Mouse (Mus musculus) brain, embryonic 14.5 days (tissue): ENCODE results near the gene Trio.
A peak's percentile ranks its signal among the peaks of the same experiment; 100 is the strongest.

ENCODE experiments used
- CTCF ChIP-seq: fragments of 200-500 bp; IDR thresholded peaks from 2 replicates; pipeline ENCODE4 v1.5.1; 2012; ENCODE audit warnings: inconsistent platforms, mild to moderate bottlenecking, moderate library complexity, borderline replicate concordance; ENCODE audit not compliant: insufficient read depth, insufficient read length; ENCODE audit errors: extremely low read depth
- POLR2A ChIP-seq: fragments of 200-500 bp; IDR thresholded peaks from 2 replicates; pipeline ENCODE4 v1.6.1; 2012; ENCODE audit warnings: mild to moderate bottlenecking, inconsistent platforms, borderline replicate concordance; ENCODE audit not compliant: poor library complexity, insufficient read depth, insufficient read length, severe bottlenecking; ENCODE audit errors: extremely low read depth

DNA sequence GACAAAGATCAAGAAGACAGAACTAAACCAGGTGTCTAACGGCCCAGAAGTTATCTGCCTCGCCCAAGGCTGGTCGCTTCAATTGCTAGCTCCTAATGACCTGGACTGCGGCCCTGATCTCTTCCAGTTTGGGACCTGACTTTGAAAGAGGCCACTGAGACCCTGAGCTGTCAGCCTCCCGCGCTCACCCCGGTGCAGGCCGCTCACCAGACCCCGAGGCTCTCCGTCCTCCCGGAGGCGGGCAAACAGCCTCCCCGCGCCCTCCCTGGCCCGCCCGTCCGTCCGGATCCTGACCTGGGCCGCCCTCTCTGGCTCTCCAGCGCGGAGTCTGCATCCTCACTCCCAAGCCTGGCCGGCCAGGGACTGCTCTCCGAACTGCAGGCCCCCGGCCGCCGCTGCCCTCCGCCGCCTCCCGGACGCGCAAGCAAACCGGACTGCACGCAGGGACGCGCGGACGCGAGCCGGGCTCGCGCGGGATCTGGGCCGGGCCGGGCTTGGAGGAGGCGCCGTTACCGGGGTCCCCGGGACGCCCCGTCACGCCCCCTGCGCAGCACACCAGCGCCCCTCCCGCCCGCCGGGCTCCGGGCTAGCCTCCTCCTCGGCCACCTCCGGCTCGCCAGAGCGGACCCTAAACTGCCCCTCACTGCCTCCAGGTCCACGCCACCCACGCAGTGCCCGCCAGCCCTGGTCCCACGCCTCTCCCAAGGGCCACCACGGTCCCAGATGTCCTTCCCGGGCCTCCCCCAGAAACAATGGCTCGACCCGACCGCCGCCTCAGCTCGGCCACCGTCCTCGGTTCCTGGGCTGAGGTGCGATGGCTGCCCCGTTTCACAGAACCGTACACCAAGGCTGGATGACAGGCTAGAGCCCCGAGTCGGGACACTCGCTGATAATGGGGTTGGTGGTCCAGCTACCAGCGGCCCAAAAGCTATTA is 1.4 kb downstream of the Trio start:
- TF ChIP-seq CTCF (no peak), POLR2A (0 out of 2 replicates have a peak, but pooled peaks have one; percentile 21)
